Mouse (Mus musculus) Patski (cell line): ENCODE results near the gene Mdm4. TPM values are rescaled to one million over a fixed set of nuclear protein-coding genes. Genes with fewer than 3 reads are reported as not detected.
A peak's percentile ranks its signal among the peaks of the same experiment; 100 is the strongest.
"Not testable (repeated sequence)": the region's sequence is repeated elsewhere in the genome, so short reads cannot be mapped to it uniquely, and the experiment has no call there.

Source experiments
- ATAC-seq: fragments of 100-300 bp; one replicate; pipeline ENCODE4 v1.8.0; 2021
- CTCF ChIA-PET: fragments of 350-600 bp; sonication (Branson Sonifier 250); formaldehyde crosslinking; loops from one replicate; lab custom pipeline; 2022; ENCODE audit warnings: inconsistent platforms; lab: Charles Lee
- POLR2A ChIA-PET: fragments of 350-600 bp; sonication (Branson Sonifier 250); formaldehyde crosslinking; loops from one replicate; lab custom pipeline; 2022; ENCODE audit warnings: antibody characterized with exemption, inconsistent platforms; lab: Charles Lee
- DNase-seq: peaks from one replicate; pipeline ENCODE4 v3.0.0-alpha.2; 2011; ENCODE audit warnings: low read depth, low spot score
- H3K27me3 ChIP-seq: fragments of 371-371 bp; one replicate; pipeline ENCODE4 v1.5.1; 2021
- CTCF ChIP-seq: fragments of 100-300 bp; IDR thresholded peaks from one replicate; pipeline ENCODE4 v1.5.1; 2021
- in situ Hi-C: fragments of 300-500 bp; cut with MboI; formaldehyde crosslinking; loops from 3 replicates; pipeline ENCODE4 v1.11.1; 2018; ENCODE audit warnings: low pct_unique_long_range_greater_than_20kb, mixed read lengths
- polyA plus RNA-seq: library from polyadenylated mRNA; unstranded; gene quantifications from one replicate; pipeline ENCODE4 v1.2.3, GENCODE M21; 2021

Gene Mdm4
- polyA plus RNA-seq, 1 experiment from 2014 or later = 59.2 TPM

- peak; percentile 83 for ATAC-seq
- H3K27me3 ChIP-seq = no peaks in the 10 kb centered on the region
- ChIA-PET POLR2A (no interaction called here), CTCF (interaction anchor here (1.7 kb wide), 1 partner anchor 8 kb away, joined by 5 read pairs; no protein-coding TSS in a partner anchor)
- TF ChIP-seq CTCF = no peak
- DNase-seq = peak; percentile 81
- in situ Hi-C loops = loop anchor here (25.0 kb wide), 1 partner anchor 587 kb away; the partner anchor contains the start of gene Snrpe
Observed at GRCm38 (mm10) chr1:133025051-133025795, 5.1 kb downstream of the Mdm4 start.

DNA sequence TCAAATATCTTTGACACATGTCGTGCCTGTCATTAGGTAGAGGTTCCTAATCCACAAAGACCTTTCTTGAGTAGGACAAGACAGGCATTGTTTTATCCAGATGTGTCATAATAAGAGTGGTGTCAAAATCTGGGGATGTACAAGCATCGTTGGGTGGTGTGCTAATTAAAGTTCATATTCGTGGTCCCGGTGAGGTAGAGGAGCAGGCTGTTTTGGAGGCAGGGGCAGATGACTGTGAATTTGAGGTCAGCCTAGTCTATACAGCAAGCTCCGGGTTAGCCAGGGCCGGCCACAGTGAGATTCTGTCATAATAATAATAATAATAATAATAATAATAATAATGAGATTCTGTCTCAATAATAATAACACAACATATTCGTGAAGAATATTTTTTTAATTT, 5.9 kb downstream of the Mdm4 start:
- no peaks in the 10 kb centered on the region for H3K27me3 ChIP-seq
- DNase-seq = no peak
- ATAC-seq = no peak
- ChIA-PET CTCF (interaction anchor here (1.7 kb wide), 2 partner anchors 8 to 10 kb away, joined by 4 to 5 read pairs; no protein-coding TSS in a partner anchor), POLR2A (no interaction called here)
- in situ Hi-C loops = no loop called here
- no peak for TF ChIP-seq CTCF

DNA sequence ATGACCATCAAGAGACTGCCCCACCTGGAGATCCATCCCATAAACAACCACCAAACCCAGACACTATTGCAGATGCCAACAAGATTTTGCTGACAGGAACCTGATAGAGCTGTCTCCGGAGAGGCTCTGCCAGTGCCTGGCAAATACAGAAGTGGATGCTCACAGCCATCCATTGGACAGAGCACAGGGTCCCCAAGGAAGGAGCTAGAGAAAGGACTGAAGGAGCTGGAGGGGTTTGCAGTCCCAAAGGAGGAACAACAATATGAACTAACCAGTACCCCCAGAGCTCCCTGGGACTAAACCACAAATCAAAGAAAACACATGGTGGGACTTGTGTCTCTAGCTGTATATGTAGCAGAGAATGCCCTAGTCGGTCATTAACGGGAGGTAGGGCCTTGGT, 6.6 kb downstream of the Mdm4 start:
- H3K27me3 ChIP-seq, ATAC-seq, DNase-seq, in situ Hi-C loops: not testable (repeated sequence)
- CTCF ChIA-PET = interaction anchor here (1.7 kb wide), 2 partner anchors 9 kb away, joined by 4 to 5 read pairs; no protein-coding TSS in a partner anchor
- POLR2A ChIA-PET = interaction anchor here (0.5 to 0.6 kb wide), 2 partner anchors 43 to 57 kb away, joined by 3 read pairs; no protein-coding TSS in a partner anchor

- DNase-seq, CTCF ChIA-PET, H3K27me3 ChIP-seq, POLR2A ChIA-PET, ATAC-seq, in situ Hi-C loops: not testable (repeated sequence)
Observed at GRCm38 (mm10) chr1:133021971-133022370, 8.4 kb downstream of the Mdm4 start.

DNA sequence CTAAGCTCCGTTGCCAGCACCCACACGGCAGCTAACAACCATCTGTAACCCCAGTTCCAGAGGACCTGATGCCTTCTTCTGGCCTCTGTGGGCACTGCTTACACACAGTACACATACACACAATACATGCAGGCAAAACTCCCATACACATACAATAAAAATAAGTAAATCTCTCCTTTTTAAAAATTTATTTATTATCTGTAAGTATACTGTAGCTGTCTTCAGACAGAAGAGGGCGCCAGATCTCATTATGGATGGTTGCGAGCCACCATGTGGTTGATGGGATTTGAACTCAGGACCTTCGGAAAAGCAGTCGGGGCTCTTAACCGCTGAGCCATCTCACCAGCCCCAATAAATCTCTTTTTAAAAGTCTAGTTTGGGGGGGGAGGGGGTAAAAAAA, 9.0 kb downstream of the Mdm4 start:
- no peak for ATAC-seq

DNA sequence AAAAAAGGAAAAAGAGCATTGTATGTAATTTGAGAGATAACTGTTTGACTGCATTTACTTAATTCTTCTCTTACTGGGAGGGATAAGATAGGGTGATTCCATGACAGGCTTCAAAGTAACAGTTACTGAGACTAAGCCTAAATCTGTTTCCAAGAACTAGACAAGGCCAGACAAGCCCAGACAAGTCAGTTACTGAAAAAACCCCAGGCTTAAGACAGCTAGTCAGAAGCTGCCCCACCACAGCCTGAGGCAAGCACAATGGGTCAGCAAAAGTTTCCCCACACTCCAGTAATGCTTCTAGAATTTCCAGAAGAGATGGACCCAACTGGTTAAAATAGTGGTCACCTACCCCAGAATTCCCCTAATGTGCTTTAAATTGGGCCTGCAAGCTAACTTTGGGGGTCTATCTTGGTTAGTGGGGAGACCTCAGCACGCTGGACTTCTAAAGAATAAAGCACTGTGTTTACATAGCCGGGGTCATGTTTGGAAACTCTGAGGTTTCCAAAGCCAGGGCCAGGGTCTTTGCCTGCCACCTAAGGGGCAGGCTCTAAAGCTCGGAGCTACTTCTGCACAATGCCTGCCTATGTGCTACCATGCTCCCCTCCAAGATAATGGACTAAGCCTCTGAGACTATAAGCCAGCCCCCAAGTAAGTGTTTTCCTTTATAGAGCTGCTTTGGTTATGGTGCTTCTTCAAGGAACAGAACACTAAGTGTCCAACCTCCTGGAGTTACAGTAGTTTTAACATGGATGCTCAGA, 10.0 kb downstream of the Mdm4 start:
- TF ChIP-seq CTCF = no peak
- in situ Hi-C loops = no loop called here
- DNase-seq (no peak), ATAC-seq (no peak)
- ChIA-PET POLR2A (interaction anchor here (1.4 kb wide), 1 partner anchor 13 kb away, joined by 4 read pairs; no protein-coding TSS in a partner anchor), CTCF (interaction anchor here (1.1 kb wide), 1 partner anchor 11 kb away, joined by 4 read pairs; no protein-coding TSS in a partner anchor)
- no peaks in the 10 kb centered on the region for H3K27me3 ChIP-seq

More for the DNA sequence above, 9.0 kb downstream of the Mdm4 start:
- peak; percentile 64 for TF ChIP-seq CTCF
- CTCF ChIA-PET = no interaction called here
- in situ Hi-C loops = no loop called here
- no peak for DNase-seq
- POLR2A ChIA-PET = no interaction called here
- no peaks in the 10 kb centered on the region for H3K27me3 ChIP-seq

- DNase-seq = no peak
- POLR2A ChIA-PET = no interaction called here
Observed at GRCm38 (mm10) chr1:133019312-133019711, 11.0 kb downstream of the Mdm4 start.

DNA sequence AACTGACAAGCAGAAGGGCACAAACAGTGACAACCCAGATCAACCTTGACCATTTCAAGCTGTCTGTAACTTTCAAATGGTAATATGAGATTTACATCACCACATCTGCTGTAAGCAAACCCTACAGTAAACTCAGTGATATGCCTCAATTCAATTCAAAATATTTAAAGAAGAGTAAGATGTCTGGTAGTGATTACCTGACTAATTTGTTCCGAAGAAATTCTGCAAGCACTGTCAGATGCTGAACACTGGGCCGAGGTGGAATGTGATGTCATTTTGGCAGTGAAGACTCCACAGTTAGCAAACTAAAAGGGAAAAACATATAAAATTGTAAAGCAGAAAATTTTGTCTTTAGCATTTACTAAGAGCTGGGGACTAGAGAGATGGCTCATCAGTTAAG, 11.8 kb downstream of the Mdm4 start:
- H3K27me3 ChIP-seq = no peaks in the 10 kb centered on the region
- ChIA-PET POLR2A (interaction anchor here (0.6 kb wide), 1 partner anchor 11 kb away, joined by 3 read pairs; no protein-coding TSS in a partner anchor), CTCF (no interaction called here)
- in situ Hi-C loops = no loop called here
- DNase-seq = no peak
- no peak for ATAC-seq
- no peak for TF ChIP-seq CTCF

More at GRCm38 (mm10) chr1:133019312-133019711, 11.0 kb downstream of the Mdm4 start:
- no peaks in the 10 kb centered on the region for H3K27me3 ChIP-seq
- CTCF ChIA-PET = no interaction called here
- in situ Hi-C loops = no loop called here
- no peak for ATAC-seq
- no peak for TF ChIP-seq CTCF

DNA sequence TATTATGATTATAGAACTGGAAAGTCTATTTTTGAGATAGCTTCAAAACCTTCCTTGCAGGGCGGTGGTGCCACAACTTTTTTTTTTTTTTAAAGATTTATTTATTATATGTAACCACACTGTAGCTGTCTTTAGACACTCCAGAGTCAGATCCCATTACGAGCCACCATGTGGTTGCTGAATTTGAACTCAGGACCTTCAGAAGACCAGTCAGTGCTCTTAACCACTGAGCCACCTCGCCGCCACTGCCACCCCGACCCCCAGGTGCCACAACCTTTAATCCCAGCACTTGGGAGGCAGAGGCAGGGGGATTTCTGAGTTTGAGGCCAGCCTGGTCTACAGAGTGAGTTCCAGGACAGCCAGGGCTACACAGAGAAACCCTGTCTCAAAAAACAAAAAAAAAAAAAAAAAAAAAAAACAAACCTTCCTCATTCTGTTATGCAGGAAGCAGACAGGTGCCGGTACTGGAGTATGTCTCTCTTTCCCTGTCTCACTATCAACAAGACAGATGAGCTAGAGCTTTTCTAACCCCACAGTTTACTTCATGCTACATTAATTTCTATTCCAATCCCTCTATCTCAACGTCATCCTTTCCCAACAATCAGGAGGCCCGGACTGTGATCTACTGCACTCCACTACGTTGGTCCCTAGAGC, 13.5 kb downstream of the Mdm4 start:
- no peak for TF ChIP-seq CTCF
- ChIA-PET CTCF (interaction anchor here (1.1 kb wide), 1 partner anchor 8 kb away, joined by 5 read pairs; no protein-coding TSS in a partner anchor), POLR2A (no interaction called here)
- no peaks in the 10 kb centered on the region for H3K27me3 ChIP-seq
- no peak for DNase-seq
- no peak for ATAC-seq
- in situ Hi-C loops = no loop called here

GRCm38 (mm10) chr1:133014196-133014595, 16.2 kb downstream of the Mdm4 start:
- no peaks in the 10 kb centered on the region for H3K27me3 ChIP-seq
- no peak for TF ChIP-seq CTCF
- no peak for ATAC-seq
- no peak for DNase-seq
- ChIA-PET CTCF (interaction anchor here (1.7 kb wide), 1 partner anchor 9 kb away, joined by 4 read pairs; no protein-coding TSS in a partner anchor), POLR2A (no interaction called here)
- in situ Hi-C loops = no loop called here
